Mouse (Mus musculus) spleen, adult 2 months (tissue): ENCODE data around the gene Tmem121.

Source experiments
- CTCF ChIP-seq: fragments of 200-500 bp; IDR thresholded peaks from 2 replicates; pipeline ENCODE4 v1.5.1; 2011; ENCODE audit warnings: mild to moderate bottlenecking, inconsistent platforms; ENCODE audit not compliant: insufficient read depth, insufficient read length, insufficient replicate concordance; ENCODE audit errors: extremely low read depth
- POLR2A ChIP-seq: fragments of 200-500 bp; IDR thresholded peaks from 2 replicates; pipeline ENCODE4 v1.6.1; 2011; ENCODE audit warnings: low read depth, low read length, inconsistent platforms

DNA sequence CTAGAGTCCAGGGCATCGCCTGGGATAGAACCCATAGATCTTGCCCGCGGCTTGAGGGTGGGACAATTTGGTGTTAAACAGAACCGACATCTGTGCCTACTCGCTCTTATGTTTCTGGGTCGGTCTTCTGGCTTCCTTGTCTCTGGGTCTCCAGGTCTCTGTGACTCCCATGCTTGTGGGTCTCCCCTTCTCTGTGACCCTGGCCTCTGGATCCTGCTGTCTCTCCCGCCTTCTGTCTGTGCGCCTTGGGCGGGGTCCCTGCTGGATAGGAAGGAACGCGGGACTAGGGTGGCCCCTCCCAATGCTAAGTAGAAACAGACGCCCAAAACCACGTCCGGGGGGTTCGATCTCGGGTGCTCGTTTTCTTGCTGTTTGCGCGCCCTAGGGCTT lies 33.5 kb upstream of the Tmem121 start:
- TF ChIP-seq CTCF (no peak), POLR2A (no peak)
